Mouse (Mus musculus): Measurements from ENCODE around the gene Sp1. TPM values are rescaled to one million over a fixed set of nuclear protein-coding genes. Genes with fewer than 3 reads are reported as not detected.

Sp1 gene
- polyA plus RNA-seq, 1 experiment from 2014 or later = 7.4 TPM

- H3K27ac ChIP-seq (replicated peaks; ENCODE audit: low read depth, low read length) = no peak overlapping the region
- 0 out of 2 replicates have a peak, but pooled peaks cover 5% of the 10 kb centered on the region for H3K4me1 ChIP-seq (ENCODE audit: control insufficient read depth, insufficient read depth, low read length)
- no peak for DNase-seq
- no peak overlapping the region for H3K4me3 ChIP-seq (replicated peaks; ENCODE audit: low read depth, low read length)
- 10% methylated on average over 13 of the region's 13 CpGs for WGBS
- no peak overlapping the region for H3K4me2 ChIP-seq (ENCODE audit: low read length)
- H3K9ac ChIP-seq (replicated peaks; ENCODE audit: low read length) = no peak overlapping the region
- H3K9me3 ChIP-seq (ENCODE audit: control insufficient read depth, low read length) = no peaks in the 10 kb centered on the region
- ATAC-seq (ENCODE audit: low FRiP score, low TSS enrichment) = no peak
- H3K36me3 ChIP-seq (ENCODE audit: control insufficient read depth, insufficient read depth, low read length) = no peaks in the 10 kb centered on the region
- H3K27me3 ChIP-seq (ENCODE audit: control insufficient read depth, insufficient read depth, low read length) = peaks cover 5% of the 10 kb centered on the region; the same call in 1 of the 2 replicates
Measured at GRCm38 (mm10) chr15:102369972-102370371, 36.0 kb upstream of the Sp1 start.

DNA sequence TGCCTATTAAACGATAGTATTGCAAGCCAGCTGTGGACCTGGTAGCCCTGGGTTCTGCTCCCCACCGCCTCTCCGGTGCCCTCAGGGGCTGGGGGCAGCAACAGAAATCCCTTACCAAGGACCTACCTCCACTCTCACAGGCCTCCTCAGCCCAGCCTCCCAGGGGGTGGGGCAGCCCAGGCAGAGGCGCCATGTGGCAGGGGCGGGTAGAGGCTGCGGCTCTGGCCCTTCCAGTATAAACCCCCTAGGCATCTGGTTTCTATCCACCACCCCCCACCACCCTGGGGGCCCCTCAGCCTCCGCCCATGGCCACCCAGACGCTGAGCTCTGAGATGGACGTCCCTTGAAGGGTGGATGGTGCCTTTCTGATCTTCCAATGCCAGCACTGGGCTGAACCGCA lies 35.2 kb upstream of the Sp1 start:
- ATAC-seq (ENCODE audit: low FRiP score, low TSS enrichment) (no peak), DNase-seq (no peak)
- H3K36me3 ChIP-seq (ENCODE audit: control insufficient read depth, insufficient read depth, low read length) = no peaks in the 10 kb centered on the region
- WGBS = 10% methylated on average over 10 of the region's 10 CpGs
- H3K27me3 ChIP-seq (ENCODE audit: control insufficient read depth, insufficient read depth, low read length) = peaks cover 5% of the 10 kb centered on the region; the same call in 1 of the 2 replicates
- no peak overlapping the region for H3K9ac ChIP-seq (replicated peaks; ENCODE audit: low read length)
- no peak overlapping the region for H3K4me2 ChIP-seq (ENCODE audit: low read length)
- H3K4me1 ChIP-seq (ENCODE audit: control insufficient read depth, insufficient read depth, low read length) = 0 out of 2 replicates have a peak, but pooled peaks cover 5% of the 10 kb centered on the region
- no peak overlapping the region for H3K27ac ChIP-seq (replicated peaks; ENCODE audit: low read depth, low read length)
- H3K4me3 ChIP-seq (replicated peaks; ENCODE audit: low read depth, low read length) = no peak overlapping the region
- H3K9me3 ChIP-seq (ENCODE audit: control insufficient read depth, low read length) = no peaks in the 10 kb centered on the region

- peak overlapping the region; percentile 97 for H3K4me2 ChIP-seq (ENCODE audit: low read length)
- no peaks in the 10 kb centered on the region for H3K27me3 ChIP-seq (ENCODE audit: control insufficient read depth, insufficient read depth, low read length)
- no peaks in the 10 kb centered on the region for H3K36me3 ChIP-seq (ENCODE audit: control insufficient read depth, insufficient read depth, low read length)
- DNase-seq (peak; percentile 68), ATAC-seq (ENCODE audit: low FRiP score, low TSS enrichment) (peak; percentile 71)
- peak overlapping the region; percentile 54 for H3K4me3 ChIP-seq (replicated peaks; ENCODE audit: low read depth, low read length)
- peak overlapping the region; percentile 72 for H3K9ac ChIP-seq (replicated peaks; ENCODE audit: low read length)
- no peaks in the 10 kb centered on the region for H3K9me3 ChIP-seq (ENCODE audit: control insufficient read depth, low read length)
- under 1% methylated on average over 43 of the region's 43 CpGs for WGBS
- 0 out of 2 replicates have a peak, but pooled peaks cover 12% of the 10 kb centered on the region for H3K4me1 ChIP-seq (ENCODE audit: control insufficient read depth, insufficient read depth, low read length)
- peak overlapping the region; percentile 58; the same call in 1 of the 2 replicates for H3K27ac ChIP-seq (replicated peaks; ENCODE audit: low read depth, low read length)
Measured at GRCm38 (mm10) chr15:102376453-102377162, 29.3 kb upstream of the Sp1 start.

GRCm38 (mm10) chr15:102377163-102377543 lies 28.8 kb upstream of the Sp1 start:
- Histone ChIP-seq H3K9me3 (ENCODE audit: control insufficient read depth, low read length) (no peaks in the 10 kb centered on the region), H3K4me3 (replicated peaks; ENCODE audit: low read depth, low read length) (peak overlapping the region; percentile 54), H3K9ac (replicated peaks; ENCODE audit: low read length) (peak overlapping the region; percentile 72), H3K4me2 (ENCODE audit: low read length) (peak overlapping the region; percentile 97), H3K27ac (replicated peaks; ENCODE audit: low read depth, low read length) (peak overlapping the region; percentile 58; the same call in 1 of the 2 replicates), H3K36me3 (ENCODE audit: control insufficient read depth, insufficient read depth, low read length) (no peaks in the 10 kb centered on the region), H3K27me3 (ENCODE audit: control insufficient read depth, insufficient read depth, low read length) (no peaks in the 10 kb centered on the region), H3K4me1 (ENCODE audit: control insufficient read depth, insufficient read depth, low read length) (0 out of 2 replicates have a peak, but pooled peaks cover 12% of the 10 kb centered on the region)
- WGBS = under 1% methylated on average over 7 of the region's 7 CpGs
- DNase-seq (peak; percentile 91), ATAC-seq (ENCODE audit: low FRiP score, low TSS enrichment) (peak; percentile 55; the same call in 1 of the 2 replicates)

- Histone ChIP-seq H3K9me3 (ENCODE audit: control insufficient read depth, low read length) (no peaks in the 10 kb centered on the region), H3K4me1 (ENCODE audit: control insufficient read depth, insufficient read depth, low read length) (0 out of 2 replicates have a peak, but pooled peaks cover 12% of the 10 kb centered on the region), H3K9ac (replicated peaks; ENCODE audit: low read length) (no peak overlapping the region), H3K27me3 (ENCODE audit: control insufficient read depth, insufficient read depth, low read length) (no peaks in the 10 kb centered on the region), H3K4me3 (replicated peaks; ENCODE audit: low read depth, low read length) (no peak overlapping the region), H3K27ac (replicated peaks; ENCODE audit: low read depth, low read length) (no peak overlapping the region), H3K36me3 (ENCODE audit: control insufficient read depth, insufficient read depth, low read length) (no peaks in the 10 kb centered on the region), H3K4me2 (ENCODE audit: low read length) (peak overlapping the region; percentile 97)
- 4% methylated on average over 10 of the region's 10 CpGs for WGBS
- DNase-seq (no peak), ATAC-seq (ENCODE audit: low FRiP score, low TSS enrichment) (no peak)
Measured at GRCm38 (mm10) chr15:102377810-102378262, 28.1 kb upstream of the Sp1 start.

- no peak overlapping the region for H3K4me3 ChIP-seq (replicated peaks; ENCODE audit: low read depth, low read length)
- 0 out of 2 replicates have a peak, but pooled peaks cover 5% of the 10 kb centered on the region for H3K4me1 ChIP-seq (ENCODE audit: control insufficient read depth, insufficient read depth, low read length)
- H3K9me3 ChIP-seq (ENCODE audit: control insufficient read depth, low read length) = no peaks in the 10 kb centered on the region
- no peaks in the 10 kb centered on the region for H3K36me3 ChIP-seq (ENCODE audit: control insufficient read depth, insufficient read depth, low read length)
- WGBS = 4% methylated on average over 7 of the region's 7 CpGs
- DNase-seq (peak; percentile 95), ATAC-seq (ENCODE audit: low FRiP score, low TSS enrichment) (peak; percentile 43; the same call in 1 of the 2 replicates)
- H3K9ac ChIP-seq (replicated peaks; ENCODE audit: low read length) = no peak overlapping the region
- H3K27me3 ChIP-seq (ENCODE audit: control insufficient read depth, insufficient read depth, low read length) = no peaks in the 10 kb centered on the region
- no peak overlapping the region for H3K27ac ChIP-seq (replicated peaks; ENCODE audit: low read depth, low read length)
- H3K4me2 ChIP-seq (ENCODE audit: low read length) = no peak overlapping the region
Measured at GRCm38 (mm10) chr15:102381575-102381974, 24.4 kb upstream of the Sp1 start.

DNA sequence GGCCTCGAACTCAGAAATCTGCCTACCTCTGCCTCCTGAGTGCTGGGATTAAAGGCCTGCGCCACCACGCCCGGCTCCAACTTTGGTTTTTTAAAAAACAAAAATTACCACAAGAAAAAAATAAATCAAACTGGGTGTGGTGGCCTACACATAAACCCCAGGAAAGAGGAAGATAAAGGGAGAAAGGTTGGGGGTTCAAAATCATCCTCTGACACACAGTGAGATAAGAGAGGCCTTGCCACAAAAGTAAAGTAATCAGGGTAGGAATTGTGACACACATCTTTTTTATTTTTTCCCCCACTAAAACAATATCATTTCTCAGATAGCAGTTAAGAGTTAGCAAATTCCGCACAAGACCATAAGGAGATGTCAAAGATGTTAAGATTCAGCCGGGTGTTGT lies 22.3 kb upstream of the Sp1 start:
- Histone ChIP-seq H3K27me3 (ENCODE audit: control insufficient read depth, insufficient read depth, low read length) (no peaks in the 10 kb centered on the region), H3K9me3 (ENCODE audit: control insufficient read depth, low read length) (no peaks in the 10 kb centered on the region), H3K9ac (replicated peaks; ENCODE audit: low read length) (no peak overlapping the region), H3K27ac (replicated peaks; ENCODE audit: low read depth, low read length) (no peak overlapping the region), H3K4me3 (replicated peaks; ENCODE audit: low read depth, low read length) (no peak overlapping the region), H3K36me3 (ENCODE audit: control insufficient read depth, insufficient read depth, low read length) (no peaks in the 10 kb centered on the region), H3K4me1 (ENCODE audit: control insufficient read depth, insufficient read depth, low read length) (no peaks in the 10 kb centered on the region), H3K4me2 (ENCODE audit: low read length) (no peak overlapping the region)
- DNase-seq (no peak), ATAC-seq (ENCODE audit: low FRiP score, low TSS enrichment) (no peak)
- 96% methylated on average over 6 of the region's 6 CpGs for WGBS

- 61% methylated on average over 9 of the region's 9 CpGs for WGBS
- H3K4me3 ChIP-seq (replicated peaks; ENCODE audit: low read depth, low read length) = no peak overlapping the region
- H3K4me2 ChIP-seq (ENCODE audit: low read length) = no peak overlapping the region
- no peaks in the 10 kb centered on the region for H3K27me3 ChIP-seq (ENCODE audit: control insufficient read depth, insufficient read depth, low read length)
- no peaks in the 10 kb centered on the region for H3K36me3 ChIP-seq (ENCODE audit: control insufficient read depth, insufficient read depth, low read length)
- no peak for DNase-seq
- H3K4me1 ChIP-seq (ENCODE audit: control insufficient read depth, insufficient read depth, low read length) = no peaks in the 10 kb centered on the region
- ATAC-seq (ENCODE audit: low FRiP score, low TSS enrichment) = no peak
- H3K9me3 ChIP-seq (ENCODE audit: control insufficient read depth, low read length) = no peaks in the 10 kb centered on the region
- no peak overlapping the region for H3K27ac ChIP-seq (replicated peaks; ENCODE audit: low read depth, low read length)
- no peak overlapping the region for H3K9ac ChIP-seq (replicated peaks; ENCODE audit: low read length)
Measured at GRCm38 (mm10) chr15:102386640-102387039, 19.3 kb upstream of the Sp1 start.

DNA sequence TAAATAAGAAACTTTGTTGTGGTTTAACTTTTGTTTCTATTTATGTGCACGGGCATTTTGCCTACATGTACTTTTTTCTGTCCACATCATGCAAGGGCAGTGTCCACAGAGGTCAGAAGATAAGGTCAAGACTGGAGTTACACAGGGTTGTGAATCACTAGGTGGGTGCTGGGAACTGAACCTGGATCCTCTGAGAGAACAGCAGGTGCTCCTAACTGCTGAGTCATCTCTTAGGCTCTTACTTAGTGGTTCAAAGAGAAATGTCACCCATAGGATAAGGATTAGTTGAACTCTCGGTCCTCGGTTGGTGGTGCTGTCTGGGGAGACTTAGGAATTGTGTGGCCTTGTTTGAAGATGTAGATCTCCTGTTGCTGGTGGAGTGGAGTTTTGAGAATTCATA lies 17.0 kb upstream of the Sp1 start:
- ATAC-seq (ENCODE audit: low FRiP score, low TSS enrichment) (no peak), DNase-seq (no peak)
- Histone ChIP-seq H3K4me2 (ENCODE audit: low read length) (no peak overlapping the region), H3K36me3 (ENCODE audit: control insufficient read depth, insufficient read depth, low read length) (no peaks in the 10 kb centered on the region), H3K9ac (replicated peaks; ENCODE audit: low read length) (no peak overlapping the region), H3K27ac (replicated peaks; ENCODE audit: low read depth, low read length) (no peak overlapping the region), H3K9me3 (ENCODE audit: control insufficient read depth, low read length) (no peaks in the 10 kb centered on the region), H3K27me3 (ENCODE audit: control insufficient read depth, insufficient read depth, low read length) (no peaks in the 10 kb centered on the region), H3K4me1 (ENCODE audit: control insufficient read depth, insufficient read depth, low read length) (no peaks in the 10 kb centered on the region), H3K4me3 (replicated peaks; ENCODE audit: low read depth, low read length) (no peak overlapping the region)
- 87% methylated on average over 3 of the region's 3 CpGs for WGBS
